Mouse (Mus musculus) lung, postnatal 0 days (tissue): ENCODE data around the gene Itsn2.

ENCODE experiments used
- CTCF ChIP-seq: IDR thresholded peaks from 2 replicates; pipeline ENCODE4 v1.5.1; 2016; ENCODE audit warnings: antibody characterized with exemption, mild to moderate bottlenecking
- EP300 ChIP-seq: IDR thresholded peaks from 2 replicates; pipeline ENCODE4 v1.6.1; 2016; ENCODE audit warnings: antibody characterized with exemption, mild to moderate bottlenecking, control low read depth

DNA sequence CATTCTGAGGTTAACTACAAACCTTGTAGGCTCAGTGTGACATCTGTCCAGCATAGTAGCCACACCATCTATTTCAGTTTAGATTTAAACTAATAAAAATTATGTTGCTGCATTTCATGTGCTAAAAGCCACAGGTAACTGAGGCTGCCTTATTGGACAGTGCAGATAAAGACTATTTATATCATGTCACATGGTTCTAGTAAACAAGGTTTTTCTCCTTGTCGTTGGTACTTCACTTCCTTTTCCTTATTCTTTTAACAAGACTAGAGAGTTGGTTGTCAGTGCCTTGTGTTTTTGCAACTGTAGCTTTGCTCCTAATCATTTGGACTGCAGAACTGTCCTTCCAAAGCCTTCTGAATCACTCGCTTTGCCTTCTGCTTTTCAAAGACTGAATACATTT, 22.3 kb downstream of the Itsn2 start:
- no peak for TF ChIP-seq CTCF
- no peak for TF ChIP-seq EP300
